Mouse (Mus musculus) thymus, postnatal 10 days (tissue): Measurements from ENCODE around the gene Rsc1a1.

Source experiments
- DNase-seq, 2 experiments: peaks; one replicate each; pipeline ENCODE4 v3.0.0; 2021; ENCODE audit warnings: low spot score in 2 of 2

Rsc1a1 gene

GRCm38 (mm10) chr4:141694719-141695118 is 9.3 kb upstream of the Rsc1a1 start:
- no peak for DNase-seq

DNA sequence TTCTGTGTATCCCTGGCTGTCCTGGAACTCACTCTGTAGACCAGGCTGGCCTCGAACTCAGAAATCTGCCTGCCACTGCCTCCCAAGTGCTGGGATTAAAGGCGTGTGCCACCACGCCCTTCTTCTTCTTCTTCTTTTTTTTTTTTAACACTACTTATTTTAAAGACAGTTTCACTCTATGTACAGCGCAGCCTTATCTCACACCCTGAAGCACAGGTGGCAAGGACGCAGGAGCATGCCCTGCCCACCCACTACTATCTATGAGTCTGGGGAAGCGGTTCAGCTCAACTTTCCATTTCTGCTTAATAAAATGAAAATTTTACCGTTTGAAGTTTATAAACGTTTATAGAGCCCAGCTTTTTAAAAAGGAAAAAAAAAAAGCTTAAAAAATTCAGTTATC is 3.1 kb upstream of the Rsc1a1 start:
- no peak for DNase-seq

DNA sequence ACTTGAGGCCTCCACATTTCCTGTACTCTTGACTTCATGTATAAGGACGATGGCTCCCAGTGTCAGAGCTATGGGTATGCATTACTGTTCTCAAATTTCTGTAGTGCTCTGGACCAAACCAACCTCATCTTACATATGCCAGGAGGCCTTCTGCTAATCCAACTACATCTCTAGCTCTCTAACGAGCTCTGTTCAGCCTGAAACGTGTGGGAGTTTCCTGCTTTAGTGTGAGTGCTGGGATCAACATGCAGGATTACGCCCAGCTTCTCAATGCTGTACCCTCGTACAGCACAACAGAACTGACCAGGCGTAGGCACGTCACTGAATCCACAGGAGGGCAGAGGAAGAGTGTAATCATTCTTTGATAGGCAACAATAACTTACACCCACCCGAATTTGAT is 1.1 kb upstream of the Rsc1a1 start:
- no peak for DNase-seq

GRCm38 (mm10) chr4:141686093-141686492 is 694 bp upstream of the Rsc1a1 start:
- no peak for DNase-seq

- no peak for DNase-seq
These were observed 2.6 kb downstream of the Rsc1a1 start for GRCm38 (mm10) chr4:141682706-141683230.

GRCm38 (mm10) chr4:141681767-141682166 is 3.6 kb downstream of the Rsc1a1 start:
- no peak for DNase-seq

DNA sequence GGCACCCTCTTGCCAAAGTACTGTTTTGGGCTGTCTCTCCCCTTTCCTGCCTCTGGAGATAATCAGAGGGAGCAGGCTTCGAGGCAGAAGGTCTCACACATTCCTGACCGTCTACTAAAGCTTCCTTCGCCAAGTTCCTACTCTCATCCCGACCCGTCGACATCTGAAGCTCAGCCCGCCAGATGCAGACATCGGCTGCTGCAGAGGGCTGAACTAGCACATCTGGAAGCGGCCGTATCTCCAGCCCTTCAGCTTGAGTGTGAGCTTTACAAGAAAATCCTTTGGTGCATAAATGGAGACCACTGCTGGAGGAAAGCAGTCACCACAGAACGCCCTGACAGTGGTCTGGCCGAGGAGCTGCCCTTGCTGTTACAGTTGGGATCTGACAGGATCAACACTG is 4.5 kb downstream of the Rsc1a1 start:
- DNase-seq = no peak

- no peak for DNase-seq
These were observed 6.4 kb downstream of the Rsc1a1 start for GRCm38 (mm10) chr4:141679016-141679415.

DNA sequence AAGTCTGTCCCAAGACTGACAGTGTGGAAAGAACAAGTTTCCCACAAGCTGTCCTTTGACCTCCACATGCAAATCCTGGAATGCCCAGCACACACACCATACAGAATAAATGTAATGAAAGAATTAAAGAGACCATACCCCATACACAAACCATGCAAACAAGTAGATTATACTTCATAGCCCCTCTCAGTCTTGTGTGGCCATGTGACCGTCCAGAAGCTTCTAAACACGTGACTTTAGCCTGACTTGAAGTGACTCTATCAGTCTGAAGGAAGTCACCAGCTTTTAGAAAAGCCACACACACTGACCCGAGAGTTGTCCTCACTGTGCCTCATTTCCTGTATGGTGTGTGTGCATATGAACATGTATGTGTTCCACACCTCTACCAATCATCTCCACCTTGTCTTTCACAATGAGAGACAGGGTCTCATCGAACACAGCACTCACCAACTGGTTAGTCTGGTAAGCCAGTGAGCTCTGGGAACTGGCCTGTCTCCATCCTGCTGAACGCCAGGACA is 8.9 kb downstream of the Rsc1a1 start:
- no peak for DNase-seq

DNA sequence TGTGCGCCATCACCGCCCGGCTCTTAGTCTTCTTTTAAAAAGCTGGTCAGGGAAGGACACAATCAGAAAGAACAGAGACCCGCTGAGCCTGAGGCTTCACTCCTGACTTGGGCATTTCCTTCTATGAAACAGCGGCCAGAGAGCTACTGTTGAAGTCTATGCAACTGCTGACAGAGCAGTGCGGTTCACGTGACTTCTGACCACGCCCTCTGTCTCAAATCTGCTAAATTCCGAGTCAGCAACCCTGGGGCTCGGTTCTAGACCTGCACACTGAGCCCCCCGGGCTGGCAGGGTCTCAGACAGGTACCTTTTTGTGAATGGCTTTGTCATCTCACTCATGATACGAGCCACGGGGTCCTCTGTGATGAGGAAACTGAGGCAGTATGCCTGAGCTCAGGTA is 13.1 kb downstream of the Rsc1a1 start:
- DNase-seq = no peak

GRCm38 (mm10) chr4:141671389-141671788 is 14.0 kb downstream of the Rsc1a1 start:
- no peak for DNase-seq

DNA sequence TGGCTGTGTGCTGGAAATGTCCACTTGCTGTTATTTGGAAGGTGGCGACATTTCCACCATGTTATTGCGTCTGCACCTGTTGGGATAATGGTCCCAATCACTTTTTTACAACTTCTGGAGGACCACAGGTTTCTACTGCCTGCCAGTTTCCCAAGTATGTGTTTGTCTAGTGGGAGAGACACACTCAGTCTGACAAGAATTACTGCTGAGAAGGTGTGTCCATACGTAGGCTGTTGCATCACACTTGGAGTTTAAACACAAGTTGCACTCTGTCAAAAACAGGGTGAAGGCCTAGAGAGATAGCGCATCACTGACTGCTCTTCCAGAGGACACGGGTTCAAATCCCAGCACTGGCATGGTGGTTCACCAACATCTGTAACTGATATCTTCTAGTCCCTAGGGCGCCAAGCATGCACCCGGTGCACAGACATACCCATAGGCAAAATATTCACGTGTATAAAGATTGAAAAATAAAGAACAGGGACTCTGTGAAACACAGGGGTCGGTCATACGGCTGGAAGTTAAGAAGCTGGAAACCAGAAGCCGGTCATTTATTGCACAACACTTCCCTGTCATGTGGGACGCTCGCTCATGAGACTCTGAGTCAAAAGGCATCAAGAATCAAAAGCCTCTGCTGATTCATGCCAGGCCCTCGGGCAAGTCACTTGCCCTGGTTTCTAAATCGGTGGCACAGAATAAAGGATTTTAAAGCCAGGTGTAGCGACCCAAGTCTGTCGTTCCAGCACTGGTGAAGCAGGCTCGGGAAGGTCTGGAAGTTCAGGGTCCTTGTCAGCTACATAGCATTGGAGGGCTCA is 15.3 kb downstream of the Rsc1a1 start:
- no peak for DNase-seq

GRCm38 (mm10) chr4:141664799-141665198 is 20.6 kb downstream of the Rsc1a1 start, which contains the start of gene Plekhm2:
Plekhm2 (minus strand) TSS chr4:141664899.
- DNase-seq = no peak

DNA sequence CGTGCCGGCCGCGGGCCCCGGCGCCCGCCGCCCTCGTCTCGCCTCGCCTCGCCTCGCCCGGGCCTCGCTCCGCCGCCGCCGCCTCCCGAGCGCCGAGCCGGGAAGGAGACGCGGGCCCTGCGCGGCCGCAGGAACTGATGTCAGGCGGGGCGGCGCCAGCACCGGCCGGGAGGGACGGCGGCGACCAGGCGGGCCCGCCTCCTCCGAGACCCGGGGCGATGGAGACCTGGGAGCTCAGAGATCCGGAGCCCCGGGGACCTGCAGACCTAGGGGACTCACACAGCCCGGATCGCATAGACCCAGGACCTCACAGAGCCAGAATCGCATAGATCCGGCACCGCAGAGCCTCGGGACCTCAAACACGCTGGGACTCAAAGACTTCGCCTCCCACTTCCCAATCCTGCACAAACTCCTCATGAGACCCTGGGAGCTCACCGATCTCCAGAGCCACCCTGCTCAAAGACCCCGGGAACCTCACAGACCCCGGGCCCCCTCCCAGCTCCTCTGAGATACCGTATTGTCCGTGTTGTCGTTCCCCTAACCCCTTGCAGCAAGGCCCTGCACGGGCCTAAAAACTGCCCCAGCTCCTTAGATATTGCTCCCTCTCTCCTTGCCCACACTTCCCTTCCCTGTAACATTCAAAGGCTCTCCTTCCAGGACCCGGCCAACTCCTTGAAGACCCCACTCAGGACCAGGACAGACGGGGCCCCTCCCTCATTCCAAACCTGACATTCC is 21.2 kb downstream of the Rsc1a1 start:
- peak; percentile 43 to 64 for DNase-seq

DNA sequence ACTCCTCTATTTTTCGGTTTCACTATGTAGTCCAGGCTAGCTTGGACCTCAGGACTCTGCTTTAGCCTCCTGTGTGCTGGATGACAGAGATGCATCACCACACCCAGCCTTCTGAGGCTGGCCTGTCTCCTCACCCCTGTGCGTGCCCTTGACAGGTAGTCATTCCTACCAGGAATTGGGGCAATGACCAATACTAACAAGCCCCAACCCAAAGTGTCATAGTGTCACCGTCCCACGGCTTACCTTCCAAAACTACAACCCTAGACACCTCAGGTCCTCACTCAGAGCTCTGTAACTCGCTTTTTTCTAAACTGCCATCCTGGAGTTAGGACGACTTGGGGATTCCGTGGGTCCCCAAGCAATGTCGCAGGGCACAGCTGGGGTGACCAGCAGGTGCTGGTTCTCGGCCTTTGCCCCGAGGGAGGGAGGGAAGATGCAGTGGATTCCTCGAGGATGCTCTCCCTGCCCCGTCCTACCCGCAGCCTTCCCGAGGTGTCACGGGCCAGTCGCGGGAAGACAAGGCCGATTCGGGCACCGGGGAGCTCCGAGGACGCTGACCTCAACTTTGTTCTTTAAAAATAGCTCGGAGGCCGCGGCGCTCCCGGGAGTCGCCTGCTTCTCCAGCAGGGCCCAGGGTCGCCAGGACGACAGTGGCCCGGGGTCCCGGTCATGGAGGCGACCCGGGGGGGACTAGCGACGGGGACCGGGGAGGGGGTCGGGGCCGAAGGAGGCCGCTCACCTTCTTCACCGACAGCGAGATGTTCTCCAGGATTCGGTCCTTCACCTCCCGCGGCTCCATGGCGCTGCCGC is 22.1 kb downstream of the Rsc1a1 start:
- DNase-seq = peak; percentile 4 to 12

DNA sequence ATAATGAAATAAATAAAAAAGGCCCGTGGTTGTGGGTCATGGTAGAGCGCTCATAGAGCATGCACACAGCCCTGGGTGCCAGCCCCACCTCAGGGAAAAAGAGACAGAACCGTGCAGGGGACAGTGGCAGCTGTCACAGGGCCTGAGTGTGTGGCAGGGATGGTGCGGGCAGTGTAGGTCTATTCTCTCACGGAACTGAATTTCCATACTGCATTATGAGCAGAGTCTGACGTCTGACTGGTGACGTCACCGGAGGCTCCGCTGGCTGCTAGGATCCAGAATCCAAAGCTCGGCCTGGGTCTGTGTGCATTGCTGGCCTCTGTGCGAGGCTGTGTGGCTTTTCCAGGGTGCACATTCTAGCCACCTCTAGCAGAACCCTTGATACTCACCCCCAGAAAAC is 24.5 kb downstream of the Rsc1a1 start:
- no peak for DNase-seq

GRCm38 (mm10) chr4:141659739-141660138 is 25.7 kb downstream of the Rsc1a1 start:
- DNase-seq = no peak

- no peak for DNase-seq
These were observed 26.4 kb downstream of the Rsc1a1 start for GRCm38 (mm10) chr4:141658846-141659484.

DNA sequence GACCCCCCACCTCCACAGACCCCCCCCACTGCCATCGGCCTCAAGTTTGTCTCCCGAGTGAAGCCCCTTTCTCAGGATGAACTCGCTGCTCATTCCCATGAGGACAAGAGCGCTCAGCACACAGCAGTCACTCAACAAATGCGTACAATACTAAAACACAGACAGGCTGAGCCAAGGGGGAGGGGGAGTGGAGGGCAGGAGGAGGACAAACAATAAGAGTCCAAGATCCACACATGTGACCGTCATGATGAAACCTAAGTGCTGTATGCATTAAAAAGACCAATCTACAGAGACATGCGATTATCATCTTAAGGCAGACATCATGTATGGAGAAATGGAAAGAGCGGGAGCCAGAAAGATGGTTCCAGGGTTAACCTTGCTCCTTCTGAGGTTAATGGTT is 28.5 kb downstream of the Rsc1a1 start:
- no peak for DNase-seq

DNA sequence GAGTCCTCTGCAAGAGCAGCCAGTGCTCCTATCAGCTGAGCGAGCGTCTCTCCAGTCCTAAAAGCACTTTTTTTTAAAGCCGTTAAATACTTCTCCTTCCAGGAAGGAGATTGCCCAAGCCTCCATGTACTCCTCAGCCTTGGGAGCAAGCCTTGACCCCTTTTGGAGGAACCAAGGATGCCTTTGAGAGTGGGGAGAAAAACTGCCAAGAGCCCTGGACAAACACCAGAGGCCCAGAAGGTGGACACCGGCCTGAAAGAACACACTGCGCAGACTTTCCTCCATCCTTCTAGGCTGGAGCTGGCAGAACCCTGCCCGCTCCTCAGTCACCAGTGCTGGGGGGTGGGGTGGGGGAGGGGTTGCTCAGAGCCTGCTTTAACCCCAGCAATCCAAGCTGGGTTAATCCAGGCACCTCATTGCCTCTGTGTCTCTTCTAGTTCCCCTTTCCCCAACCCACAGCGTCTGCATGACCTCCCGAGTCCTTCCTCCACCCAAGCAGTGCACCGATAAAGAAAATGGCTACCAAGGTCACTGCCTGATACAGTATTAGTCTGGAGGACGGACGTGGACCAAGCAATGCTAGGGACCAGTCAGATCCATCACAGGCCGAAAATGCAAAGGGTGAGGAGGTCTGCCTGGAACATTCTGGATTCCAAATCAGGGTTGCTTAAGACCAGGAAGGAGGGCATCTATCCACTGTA is 29.3 kb downstream of the Rsc1a1 start:
- DNase-seq = no peak

DNA sequence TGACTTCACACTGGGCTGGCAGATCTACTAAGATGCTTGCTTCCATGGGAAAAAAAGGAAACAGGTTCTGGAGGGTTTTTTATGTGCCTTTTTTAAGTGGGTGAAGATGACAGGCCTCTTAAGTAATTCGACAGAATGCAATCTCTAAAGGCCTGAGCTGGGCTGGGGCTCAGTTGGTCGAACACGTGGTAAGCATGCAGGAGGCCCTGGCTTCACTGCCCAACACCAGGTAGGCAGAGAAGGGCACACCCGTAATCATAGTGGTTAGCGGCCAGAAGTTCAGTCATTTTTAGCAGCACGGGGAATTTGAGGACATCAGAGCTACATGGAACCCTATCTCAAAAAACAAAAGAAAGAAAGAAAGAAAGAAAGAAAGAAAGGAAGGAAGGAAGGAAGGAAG is 30.9 kb downstream of the Rsc1a1 start:
- DNase-seq = no peak
